8 mouse cellular contexts compared by ENCODE assay signal in genomic region chr19:53193964-53194582, GRCm38 (mm10). TPM values are rescaled to one million over a fixed set of nuclear protein-coding genes. Genes with fewer than 3 reads are reported as not detected.
DNase-seq lines count a peak whose midpoint lies in the region; ATAC-seq and TF ChIP-seq lines count a peak whose summit lies in the region.

No protein-coding gene starts in this region.

- no peak for TF ChIP-seq POLR2A in bone marrow macrophage, adult 2 months (IDR thresholded peaks at IDR 0.05; ENCODE audit: borderline replicate concordance, low read depth, low read length)

- H3K4me2 ChIP-seq in intestine, embryonic 16.5 days (ENCODE audit: low read depth, low read length), result no peak overlapping the region
- no peak overlapping the region for H3K4me2 ChIP-seq in intestine, embryonic 15.5 days (replicated peaks)

- no peak overlapping the region for H3K4me3 ChIP-seq in intestine, embryonic 16.5 days (ENCODE audit: low read length)
- no peak overlapping the region for H3K4me3 ChIP-seq in intestine, embryonic 15.5 days (replicated peaks)
- H3K4me3 ChIP-seq in bone marrow macrophage, adult 2 months (ENCODE audit: insufficient read depth, low read length), result peak overlapping the region; percentile 18; the same call in 1 of the 2 replicates

- peak; percentile 48 for ATAC-seq in intestine, embryonic 16.5 days
- ATAC-seq in intestine, embryonic 15.5 days, result no peak
- ATAC-seq in megakaryocyte-erythroid progenitor cell, adult 5-6 weeks (replicated peaks; ENCODE audit: low FRiP score, low TSS enrichment, poor library complexity, severe bottlenecking), result peak; percentile 74

- H3K9ac ChIP-seq in intestine, embryonic 16.5 days (ENCODE audit: low read depth, low read length), result no peak overlapping the region
- no peak overlapping the region for H3K9ac ChIP-seq in intestine, embryonic 15.5 days

- no peaks in the 10 kb centered on the region for H3K9me3 ChIP-seq in intestine, embryonic 16.5 days (ENCODE audit: control insufficient read depth, low read length)
- H3K9me3 ChIP-seq in intestine, embryonic 15.5 days, result no peaks in the 10 kb centered on the region

- no peak for TF ChIP-seq CTCF in bone marrow macrophage, adult 2 months (IDR thresholded peaks at IDR 0.05; ENCODE audit: low read depth, low read length)

- H3K27me3 ChIP-seq in intestine, embryonic 16.5 days (replicated peaks; ENCODE audit: control insufficient read depth, insufficient read depth, low read length), result no peaks in the 10 kb centered on the region
- no peaks in the 10 kb centered on the region for H3K27me3 ChIP-seq in intestine, embryonic 15.5 days (replicated peaks)

- peaks cover 17% of the 10 kb centered on the region for H3K4me1 ChIP-seq in intestine, embryonic 16.5 days (ENCODE audit: control insufficient read depth, insufficient read depth, low read length)
- H3K4me1 ChIP-seq in intestine, embryonic 15.5 days (replicated peaks), result peaks cover 7% of the 10 kb centered on the region; the same call in 1 of the 2 replicates
- peaks cover 20% of the 10 kb centered on the region for H3K4me1 ChIP-seq in bone marrow macrophage, adult 2 months (ENCODE audit: control insufficient read depth, insufficient read depth, low read length)

- H3K36me3 ChIP-seq in intestine, embryonic 16.5 days (ENCODE audit: control insufficient read depth, insufficient read depth, low read length), result no peaks in the 10 kb centered on the region
- no peaks in the 10 kb centered on the region for H3K36me3 ChIP-seq in intestine, embryonic 15.5 days

- DNase-seq in induced T-regulatory cell, adult 2 months (ENCODE audit: low read depth), result peak; percentile 88
- DNase-seq in layer of hippocampus, postnatal 14 days (ENCODE audit: low spot score in 2 of 2), result no peak
- no peak for DNase-seq in layer of hippocampus, adult 11-12 months (ENCODE audit: low spot score)
- DNase-seq in adrenal gland, adult 8-10 months, result no peak

- peak overlapping the region; percentile 46 for H3K27ac ChIP-seq in intestine, embryonic 16.5 days (ENCODE audit: low read length)
- H3K27ac ChIP-seq in intestine, embryonic 15.5 days, result no peak overlapping the region
- H3K27ac ChIP-seq in bone marrow macrophage, adult 2 months (ENCODE audit: insufficient read depth, low read depth, low read length), result 0 out of 2 replicates have a peak overlapping the region, but pooled peaks have one; percentile 14

- 71% methylated on average over 11 of the region's 11 CpGs for WGBS in intestine, embryonic 16.5 days
- WGBS in intestine, embryonic 15.5 days, result 67% methylated on average over 11 of the region's 11 CpGs

RNA-seq across cellular contexts. Expression of gene Add3, which starts 53.8 kb away (rescaled TPM):
- polyA plus RNA-seq in intestine, embryonic 16.5 days (2015; fragmentation: Nextera tagmentation; extraction: Ambion mirVana), result 120 and 121 TPM in 2 replicates
- polyA plus RNA-seq in intestine, embryonic 15.5 days (2015; fragmentation: Nextera tagmentation; extraction: Ambion mirVana), result 119 and 133 TPM in 2 replicates
- polyA plus RNA-seq in bone marrow macrophage, adult 2 months (2012; ENCODE audit: insufficient read depth, insufficient read length, missing spikeins), result 21.8 and 25.5 TPM in 2 replicates
- 21.4 and 29.3 TPM in 2 replicates for total RNA-seq in megakaryocyte-erythroid progenitor cell, adult 5-6 weeks (2014; fragmentation: Nextera tagmentation)
- total RNA-seq in megakaryocyte-erythroid progenitor cell, adult 5-6 weeks (2017), result 37.2 and 52.9 TPM in 2 replicates
- total RNA-seq in layer of hippocampus, postnatal 14 days (2021), result 100 to 1,000 TPM; 119 to 124 TPM
- 10 to 100 TPM; 36.0 to 42.1 (median 40.7) TPM for total RNA-seq in adrenal gland, adult 8-10 months (2022)
